Mouse (Mus musculus) cortical plate, adult 2 months (tissue): ENCODE measurements at regions not wholly inside any gene's neighbourhood (a gene's known extent, or its start where the extent isn't known, plus 50 kb on each side); places are given as distances from the start of the nearest gene placed in this dataset.

Experiments
- CTCF ChIP-seq: fragments of 200-500 bp; IDR thresholded peaks from 2 replicates; pipeline ENCODE4 v1.5.1; 2011; ENCODE audit warnings: mild to moderate bottlenecking, control low read depth, low read length; ENCODE audit not compliant: insufficient read depth; ENCODE audit errors: extremely low read depth
- POLR2A ChIP-seq: fragments of 200-500 bp; IDR thresholded peaks from 2 replicates; pipeline ENCODE4 v1.6.1; 2011; ENCODE audit warnings: mild to moderate bottlenecking, low read length, control low read depth; ENCODE audit not compliant: insufficient read depth; ENCODE audit errors: extremely low read depth

DNA sequence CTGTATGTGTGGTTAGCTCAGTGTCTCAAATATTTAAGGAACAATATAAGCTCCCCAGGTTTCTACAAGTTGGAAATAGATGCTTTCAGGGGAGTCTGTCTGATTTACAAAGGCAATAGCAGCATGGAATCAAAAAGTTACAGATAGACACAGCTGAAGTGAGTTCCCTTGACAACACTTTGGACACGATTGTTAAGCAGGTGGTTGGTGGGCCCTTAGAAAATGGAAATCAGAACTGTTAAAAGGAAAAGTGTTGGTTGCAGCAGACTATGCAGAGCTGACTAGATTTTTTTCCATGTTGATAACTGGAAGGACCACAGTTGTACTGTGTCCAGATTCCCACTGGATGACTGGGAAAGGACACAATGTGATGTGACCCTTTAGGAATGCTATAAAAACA lies 536.6 kb upstream of the Arid1b start:
- no peak for TF ChIP-seq CTCF
- no peak for TF ChIP-seq POLR2A
